Mouse (Mus musculus) G1E (cell line): ENCODE data around the gene Prdm10.

ENCODE experiments used
- CTCF ChIP-seq: IDR thresholded peaks from 2 replicates; pipeline ENCODE4 v1.5.1; 2012; ENCODE audit warnings: low read depth, low read length, inconsistent platforms, mixed read lengths
- GATA1 ChIP-seq: IDR thresholded peaks from 2 replicates; pipeline ENCODE4 v1.6.1; 2012; ENCODE audit warnings: borderline replicate concordance, low read length, inconsistent platforms, mixed read lengths

GRCm38 (mm10) chr9:31258237-31258636, 22.1 kb upstream of the Prdm10 start:
- TF ChIP-seq CTCF (no peak), GATA1 (no peak)
